Mouse (Mus musculus) forebrain, postnatal 0 days (tissue): Measurements from ENCODE around the gene Arpc5l. TPM values are rescaled to one million over a fixed set of nuclear protein-coding genes. Genes with fewer than 3 reads are reported as not detected.
A peak's percentile ranks its signal among the peaks of the same experiment; 100 is the strongest.

Experiments
- ATAC-seq: fragments of 200-750 bp; cut with Nextera tagmentation; 2 replicates; pipeline ENCODE4 v1.8.0; 2017; ENCODE audit warnings: mild to moderate bottlenecking, moderate library complexity
- DNase-seq: peaks from one replicate; pipeline ENCODE4 v3.0.0-alpha.2; 2015
- H3K27ac ChIP-seq: fragments of 300-500 bp; sonication (generic); 2 replicates; pipeline ENCODE4 v1.5.1; 2014; ENCODE audit warnings: low read depth, mild to moderate bottlenecking, antibody characterized with exemption, low read length, moderate library complexity, mixed read lengths
- H3K27me3 ChIP-seq: fragments of 300-500 bp; sonication (generic); 2 replicates; pipeline ENCODE4 v1.6.1; 2014; ENCODE audit warnings: mild to moderate bottlenecking, low read length, mixed read lengths; ENCODE audit not compliant: insufficient read depth
- H3K36me3 ChIP-seq: fragments of 300-500 bp; sonication (generic); 2 replicates; pipeline ENCODE4 v1.6.1; 2014; ENCODE audit warnings: mild to moderate bottlenecking, moderate library complexity; ENCODE audit not compliant: insufficient read depth
- H3K4me1 ChIP-seq: fragments of 300-500 bp; sonication (generic); 2 replicates; pipeline ENCODE4 v1.6.1; 2014; ENCODE audit warnings: antibody characterized with exemption; ENCODE audit not compliant: insufficient read depth
- H3K4me2 ChIP-seq: fragments of 300-500 bp; sonication (generic); 2 replicates; pipeline ENCODE4 v1.6.1; 2014; ENCODE audit warnings: low read depth, mild to moderate bottlenecking, moderate library complexity
- H3K4me3 ChIP-seq: fragments of 300-500 bp; sonication (generic); 2 replicates; pipeline ENCODE4 v1.5.1; 2014; ENCODE audit warnings: low read depth, low read length, mixed read lengths
- H3K9ac ChIP-seq: fragments of 300-500 bp; sonication (generic); 2 replicates; pipeline ENCODE4 v1.6.1; 2014; ENCODE audit warnings: mild to moderate bottlenecking
- H3K9me3 ChIP-seq: fragments of 300-500 bp; sonication (generic); 2 replicates; pipeline ENCODE4 v1.6.1; 2016; ENCODE audit warnings: low read length
- CTCF ChIP-seq: sonication (generic); IDR thresholded peaks from 2 replicates; pipeline ENCODE4 v1.5.1; 2016; ENCODE audit warnings: antibody characterized with exemption, control low read depth, low read depth
- WGBS: fragments of 180-500 bp; shearing (Covaris S2); extraction: QIAGEN DNeasy Blood & Tissue Kit; methylation state at CpG from one replicate; pipeline ENCODE4 v1.1.7; 2014; 5-methylcytosine and 5-hydroxymethylcytosine counted together
- polyA plus RNA-seq: library from polyadenylated mRNA; unstranded; fragments of >200 nt; fragmentation: Nextera tagmentation; extraction: Ambion mirVana; gene quantifications from 2 replicates; pipeline ENCODE4 v1.2.1, GENCODE M21; 2015
- total RNA-seq: library from RNA; depleted of rRNA; stranded (reverse); fragments of >200 nt; gene quantifications from 2 replicates; pipeline ENCODE4 v1.2.3, GENCODE M21; 2014; rRNA removed

The Arpc5l gene
- total and polyA plus RNA-seq, 2 experiments from 2014 or later = 80.0 to 167 TPM

DNA sequence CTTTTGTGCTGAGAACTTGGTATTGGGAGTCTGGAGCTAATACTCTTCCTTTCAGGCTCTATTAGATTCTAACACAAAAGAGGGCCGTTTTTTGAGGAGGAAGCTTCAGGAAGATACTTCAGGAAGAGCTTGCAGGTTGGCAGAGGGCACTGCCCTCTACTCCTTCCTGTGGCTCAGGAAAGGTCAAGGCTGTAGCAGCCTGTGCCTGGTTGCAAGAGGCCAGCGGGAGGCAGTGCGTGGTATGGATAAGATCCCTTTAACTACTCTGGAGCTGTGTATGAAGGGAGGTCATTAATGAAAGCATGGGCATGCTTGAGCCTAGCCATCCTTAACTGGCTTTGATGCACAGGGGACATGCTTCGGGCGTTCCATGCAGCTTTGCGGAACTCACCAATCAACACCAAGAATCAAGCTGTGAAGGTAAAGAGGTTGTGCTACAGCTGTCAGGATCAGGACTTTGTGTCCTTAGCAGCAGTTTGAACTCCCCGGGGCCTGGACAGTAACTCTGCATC, 7.7 kb downstream of the Arpc5l start:
- no peak overlapping the region for H3K4me3 ChIP-seq
- DNase-seq (no peak), ATAC-seq (no peak)
- H3K27me3 ChIP-seq = no peaks in the 10 kb centered on the region
- no peak for TF ChIP-seq CTCF
- WGBS = 83% methylated on average over 7 of the region's 7 CpGs
- peaks cover 6% of the 10 kb centered on the region; the same call in 1 of the 2 replicates for H3K4me1 ChIP-seq
- no peak overlapping the region for H3K9ac ChIP-seq
- no peak overlapping the region for H3K4me2 ChIP-seq
- H3K9me3 ChIP-seq = no peaks in the 10 kb centered on the region
- peaks cover 51% of the 10 kb centered on the region for H3K36me3 ChIP-seq
- H3K27ac ChIP-seq = no peak overlapping the region

DNA sequence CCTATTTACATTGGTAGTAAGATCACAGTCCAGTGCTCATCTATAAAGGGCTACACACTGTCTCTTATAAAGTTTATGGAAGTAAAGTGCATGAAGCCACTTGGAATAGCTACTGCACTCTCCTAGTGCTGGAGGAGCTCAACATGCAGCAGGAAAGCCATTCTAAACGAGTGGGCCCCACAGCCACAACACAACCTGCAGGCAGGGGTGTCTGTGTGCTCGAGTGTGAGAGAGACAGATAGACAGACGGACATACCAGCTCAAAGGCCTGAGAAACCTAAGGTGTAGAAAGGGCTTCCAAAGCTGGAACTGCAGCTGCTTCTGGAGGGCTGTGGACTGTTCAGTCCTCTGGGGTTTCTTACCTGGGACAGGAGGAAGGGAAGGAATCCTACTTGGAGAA, 11.4 kb downstream of the Arpc5l start:
- Histone ChIP-seq H3K4me2 (no peak overlapping the region), H3K9ac (no peak overlapping the region), H3K27me3 (no peaks in the 10 kb centered on the region), H3K9me3 (no peaks in the 10 kb centered on the region), H3K36me3 (peaks cover 82% of the 10 kb centered on the region), H3K4me3 (no peak overlapping the region), H3K27ac (no peak overlapping the region), H3K4me1 (no peaks in the 10 kb centered on the region)
- DNase-seq = no peak
- 79% methylated on average over 3 of the region's 3 CpGs for WGBS
- no peak for ATAC-seq
- no peak for TF ChIP-seq CTCF

DNA sequence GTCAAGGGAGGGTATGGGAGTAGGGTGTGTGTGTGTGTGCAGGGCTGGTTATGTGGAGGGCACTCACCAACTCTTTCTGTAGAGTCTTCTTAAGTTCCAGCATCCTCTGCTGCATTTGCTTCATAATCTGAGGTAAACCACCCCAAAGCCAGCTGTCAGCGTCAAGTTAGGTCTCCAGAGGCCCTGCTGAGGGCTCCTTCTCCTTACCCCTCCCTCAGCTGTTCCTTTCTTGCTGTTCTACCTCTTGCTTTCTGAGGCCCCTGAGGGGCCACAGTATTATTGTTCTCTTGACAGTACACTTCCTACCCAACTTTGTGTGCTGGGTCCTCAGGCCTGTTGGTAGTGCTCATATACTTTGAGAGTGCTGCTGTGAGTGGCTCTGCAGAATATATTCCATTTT, 14.9 kb downstream of the Arpc5l start:
- DNase-seq = no peak
- Histone ChIP-seq H3K4me1 (no peaks in the 10 kb centered on the region), H3K27me3 (no peaks in the 10 kb centered on the region), H3K36me3 (peaks cover 88% of the 10 kb centered on the region), H3K4me2 (no peak overlapping the region), H3K9me3 (no peaks in the 10 kb centered on the region), H3K9ac (no peak overlapping the region), H3K4me3 (no peak overlapping the region), H3K27ac (no peak overlapping the region)
- ATAC-seq = no peak
- WGBS = 92% methylated on average over 1 of the region's 1 CpGs
- TF ChIP-seq CTCF = no peak

DNA sequence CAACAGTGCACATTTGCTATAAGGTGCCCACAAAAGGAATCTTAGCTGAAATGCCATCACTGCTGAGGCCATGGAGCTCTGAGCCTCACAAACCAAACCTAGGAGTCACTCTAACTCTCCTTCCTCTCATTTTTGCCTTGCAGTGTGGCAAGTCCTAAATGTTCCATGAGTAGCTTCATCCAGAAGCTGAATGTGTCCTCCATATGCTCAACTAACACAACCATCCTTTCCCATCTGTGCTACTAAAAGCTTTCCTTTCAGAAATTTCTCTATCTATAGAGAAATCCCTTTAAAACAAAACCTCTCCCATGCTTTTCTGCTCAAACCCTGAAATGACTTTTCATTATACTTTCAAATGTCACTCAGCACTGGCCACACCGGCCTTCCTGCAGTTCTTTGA, 26.5 kb downstream of the Arpc5l start:
- Histone ChIP-seq H3K9ac (no peak overlapping the region), H3K27ac (peak overlapping the region; percentile 45; the same call in 1 of the 2 replicates), H3K36me3 (peaks cover 71% of the 10 kb centered on the region), H3K27me3 (no peaks in the 10 kb centered on the region), H3K4me3 (no peak overlapping the region), H3K4me1 (no peaks in the 10 kb centered on the region), H3K4me2 (no peak overlapping the region), H3K9me3 (no peaks in the 10 kb centered on the region)
- no peak for TF ChIP-seq CTCF
- DNase-seq (peak; percentile 17), ATAC-seq (peak; percentile 62)
- WGBS = 79% methylated on average over 1 of the region's 1 CpGs

DNA sequence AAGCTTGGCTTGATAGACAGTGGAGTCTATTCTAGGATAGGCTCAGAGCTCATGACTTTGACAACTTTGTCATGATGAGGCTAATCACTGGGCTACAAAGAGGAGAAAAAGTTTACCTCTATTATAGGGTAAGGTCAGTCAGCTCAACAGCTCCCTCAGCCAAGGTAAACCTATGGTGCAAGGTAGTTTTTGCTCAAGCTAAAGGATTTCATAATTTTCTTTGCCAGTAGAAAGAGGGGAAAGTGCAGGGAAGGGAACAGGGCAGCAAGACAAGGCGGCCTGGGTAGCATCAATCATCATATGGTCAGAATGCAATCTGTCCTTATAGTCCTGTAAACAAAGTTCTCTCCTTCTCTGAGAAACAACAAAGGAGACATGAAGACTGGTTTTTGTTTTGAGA, 35.1 kb downstream of the Arpc5l start:
- ATAC-seq (no peak), DNase-seq (no peak)
- no peak overlapping the region for H3K27ac ChIP-seq
- no peak for TF ChIP-seq CTCF
- WGBS = 95% methylated on average over 1 of the region's 1 CpGs
- no peak overlapping the region for H3K9ac ChIP-seq
- no peak overlapping the region for H3K4me2 ChIP-seq
- no peak overlapping the region for H3K4me3 ChIP-seq
- no peaks in the 10 kb centered on the region for H3K4me1 ChIP-seq
- H3K27me3 ChIP-seq = no peaks in the 10 kb centered on the region
- H3K9me3 ChIP-seq = no peaks in the 10 kb centered on the region
- H3K36me3 ChIP-seq = peaks cover 67% of the 10 kb centered on the region

DNA sequence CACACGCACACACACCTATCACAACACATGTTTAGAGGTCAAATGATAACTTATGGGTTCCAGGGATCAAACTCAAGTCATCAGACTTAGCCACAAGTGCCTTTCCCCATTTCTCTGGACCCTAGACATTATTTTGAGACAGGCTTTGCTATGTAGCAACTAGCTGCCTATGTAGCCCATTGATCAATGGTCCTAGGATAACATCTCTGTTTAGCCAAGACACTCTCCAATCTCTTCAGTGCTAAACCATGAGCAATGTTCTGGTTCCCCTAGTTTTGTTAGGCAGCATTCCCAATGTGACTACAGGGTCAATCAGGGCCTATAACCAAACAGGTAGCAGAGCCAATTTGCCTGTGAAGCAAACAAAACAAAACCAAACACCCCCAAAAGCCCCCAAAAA, 43.4 kb downstream of the Arpc5l start:
- peaks cover 67% of the 10 kb centered on the region for H3K36me3 ChIP-seq
- WGBS = 98% methylated on average over 1 of the region's 1 CpGs
- TF ChIP-seq CTCF = no peak
- DNase-seq = no peak
- no peak overlapping the region for H3K4me2 ChIP-seq
- no peak overlapping the region for H3K4me3 ChIP-seq
- ATAC-seq = no peak
- no peaks in the 10 kb centered on the region for H3K27me3 ChIP-seq
- no peaks in the 10 kb centered on the region for H3K9me3 ChIP-seq
- H3K4me1 ChIP-seq = no peaks in the 10 kb centered on the region
- H3K27ac ChIP-seq = no peak overlapping the region
- no peak overlapping the region for H3K9ac ChIP-seq

DNA sequence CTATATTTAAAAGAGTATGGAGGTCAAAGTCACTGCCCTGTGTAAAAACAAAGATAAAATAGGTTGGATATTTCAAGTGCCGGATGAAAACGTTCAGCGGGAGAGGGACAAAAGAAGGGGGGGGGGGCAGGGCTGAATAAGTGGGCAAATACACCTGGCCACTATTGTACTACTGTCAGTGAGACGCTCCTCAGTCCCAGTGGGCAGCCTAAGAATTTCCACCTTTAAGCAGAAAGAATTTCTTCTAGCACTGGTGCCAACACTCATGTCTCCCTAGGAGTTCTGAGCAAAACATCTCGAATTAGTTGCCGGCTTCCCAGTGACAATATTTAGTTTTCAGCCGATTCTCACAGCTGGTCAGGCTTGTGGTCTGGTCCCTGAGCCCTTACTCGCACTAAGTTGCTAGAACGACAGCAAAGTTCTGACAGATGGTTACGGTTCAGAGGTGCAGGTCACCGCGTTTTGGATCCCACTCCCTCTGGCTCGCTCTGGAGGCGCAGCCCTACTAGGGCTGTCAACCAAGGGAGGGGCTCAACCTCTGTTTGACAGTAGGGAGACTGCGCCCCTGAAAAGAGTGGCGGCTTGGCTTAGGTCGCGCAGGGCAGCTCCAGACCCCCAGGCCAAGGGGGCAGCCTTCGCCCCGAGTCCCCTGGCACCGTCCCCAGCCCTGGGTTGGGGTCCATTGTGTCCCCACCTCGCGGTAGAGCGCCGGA, 59.7 kb downstream of the Arpc5l start:
- TF ChIP-seq CTCF = 0 out of 2 replicates have a peak, but pooled peaks have one; percentile 3
- Histone ChIP-seq H3K4me2 (peak overlapping the region; percentile 83), H3K4me1 (peaks cover 6% of the 10 kb centered on the region), H3K4me3 (peak overlapping the region; percentile 96), H3K9me3 (no peaks in the 10 kb centered on the region), H3K27me3 (no peaks in the 10 kb centered on the region), H3K36me3 (peaks cover 16% of the 10 kb centered on the region), H3K27ac (peak overlapping the region; percentile 82), H3K9ac (peak overlapping the region; percentile 94)
- ATAC-seq (peak; percentile 73; the same call in 1 of the 2 replicates), DNase-seq (no peak)
- 4% methylated on average over 25 of the region's 25 CpGs for WGBS

Other genes starting within 250 kb of the Arpc5l start
- gene Nr6a1, start 77.7 kb upstream of the Arpc5l start, total RNA-seq = 2.1 and 4.6 TPM in 2 replicates
- 0.48 and 0.62 TPM in 2 replicates for gene Nr6a1, start 77.7 kb upstream of the Arpc5l start, polyA plus RNA-seq
- 6.6 and 11.6 TPM in 2 replicates for gene Olfml2a, start 73.4 kb upstream of the Arpc5l start, total RNA-seq
- 2.8 and 3.2 TPM in 2 replicates for gene Olfml2a, start 73.4 kb upstream of the Arpc5l start, polyA plus RNA-seq
- 0.43 and 1.4 TPM in 2 replicates for gene Wdr38, start 7.9 kb upstream of the Arpc5l start, total RNA-seq
- gene Wdr38, start 7.9 kb upstream of the Arpc5l start, polyA plus RNA-seq = 0.38 and 0.64 TPM in 2 replicates
- gene Rpl35, start 276 bp downstream of the Arpc5l start, total RNA-seq = 128 and 358 TPM in 2 replicates
- gene Rpl35, start 276 bp downstream of the Arpc5l start, polyA plus RNA-seq = 660 and 891 TPM in 2 replicates
- 28.3 and 36.2 TPM in 2 replicates for gene Golga1, start 60.2 kb downstream of the Arpc5l start, total RNA-seq
- 19.6 and 23.9 TPM in 2 replicates for gene Golga1, start 60.2 kb downstream of the Arpc5l start, polyA plus RNA-seq
- 61.3 and 68.6 TPM in 2 replicates for gene Scai, start 185.4 kb downstream of the Arpc5l start, total RNA-seq
- gene Scai, start 185.4 kb downstream of the Arpc5l start, polyA plus RNA-seq = 8.6 and 11.6 TPM in 2 replicates
- 47.6 and 57.2 TPM in 2 replicates for gene Ppp6c, start 221.1 kb downstream of the Arpc5l start, total RNA-seq
- gene Ppp6c, start 221.1 kb downstream of the Arpc5l start, polyA plus RNA-seq = 51.1 and 54.5 TPM in 2 replicates